Mouse (Mus musculus) spleen, embryonic (tissue): ENCODE measurements at regions not wholly inside any gene's neighbourhood (a gene's known extent, or its start where the extent isn't known, plus 50 kb on each side); places are given as distances from the start of the nearest gene placed in this dataset.
"Not testable (repeated sequence)": the region's sequence is repeated elsewhere in the genome, so short reads cannot be mapped to it uniquely, and the experiment has no call there.

Source experiments
- CTCF ChIA-PET: fragments of 350-600 bp; sonication (Branson Sonifier 250); formaldehyde crosslinking; loops from one replicate; lab custom pipeline; 2022; lab: Charles Lee

DNA sequence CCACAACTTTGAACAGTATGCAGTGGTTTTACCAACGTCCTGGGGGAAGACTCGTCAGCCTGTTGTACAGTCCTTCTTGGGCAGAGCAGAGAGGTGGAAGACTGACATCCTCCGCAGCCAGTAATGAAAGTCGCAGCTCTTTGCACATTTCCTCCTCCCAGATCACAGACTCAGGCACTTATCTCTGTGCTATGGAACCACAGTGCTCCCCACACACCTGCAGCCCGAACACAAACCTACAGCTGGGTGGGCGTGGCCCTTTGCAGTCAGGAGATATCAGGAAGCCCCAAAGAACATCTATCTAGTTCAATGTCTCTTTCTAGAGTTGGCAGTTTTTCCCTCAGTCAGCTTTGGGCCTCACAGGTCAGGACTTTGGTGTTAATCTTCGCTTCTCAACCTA, 524.0 kb downstream of the Dad1 start:
- CTCF ChIA-PET, result not testable (repeated sequence)

DNA sequence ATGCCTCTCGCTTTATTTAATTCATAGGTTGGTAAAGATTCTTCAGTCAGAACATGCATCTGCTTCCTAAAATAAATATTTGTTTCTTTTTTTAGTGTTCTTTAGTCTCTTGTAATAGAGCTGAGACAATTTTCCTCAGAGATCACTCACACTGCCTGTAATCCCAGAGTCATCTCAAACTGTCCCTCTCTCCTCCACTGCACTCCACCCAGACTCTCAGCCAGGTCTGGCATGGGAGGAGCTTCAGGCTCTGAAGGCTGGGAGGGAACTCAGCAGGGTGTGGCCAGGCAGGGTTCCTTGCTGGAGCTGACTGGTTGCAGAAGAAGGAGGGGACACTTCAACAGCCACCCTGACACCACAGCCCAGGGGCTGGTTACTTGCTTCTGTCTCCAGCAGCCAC, 524.8 kb downstream of the Dad1 start:
- CTCF ChIA-PET, result not testable (repeated sequence)

DNA sequence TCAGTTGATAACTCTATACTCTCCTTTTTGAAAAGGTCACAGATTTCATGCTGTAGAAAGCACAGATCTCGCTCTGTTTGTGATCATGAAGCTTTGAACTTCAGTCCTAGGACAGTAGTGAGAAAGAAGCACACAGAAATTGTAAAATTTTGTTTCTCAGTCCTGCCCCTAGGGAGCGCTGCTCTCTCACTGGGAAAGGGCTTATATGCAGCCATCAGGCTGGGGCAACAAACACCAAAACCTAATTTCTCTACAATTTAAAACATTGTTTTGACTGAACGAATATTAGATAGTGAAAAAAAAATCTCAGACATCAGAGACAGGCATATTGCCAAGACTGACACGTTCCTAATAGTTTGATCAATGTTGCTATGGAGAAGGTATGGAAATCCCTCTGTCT, 527.0 kb downstream of the Dad1 start:
- CTCF ChIA-PET, result not testable (repeated sequence)

DNA sequence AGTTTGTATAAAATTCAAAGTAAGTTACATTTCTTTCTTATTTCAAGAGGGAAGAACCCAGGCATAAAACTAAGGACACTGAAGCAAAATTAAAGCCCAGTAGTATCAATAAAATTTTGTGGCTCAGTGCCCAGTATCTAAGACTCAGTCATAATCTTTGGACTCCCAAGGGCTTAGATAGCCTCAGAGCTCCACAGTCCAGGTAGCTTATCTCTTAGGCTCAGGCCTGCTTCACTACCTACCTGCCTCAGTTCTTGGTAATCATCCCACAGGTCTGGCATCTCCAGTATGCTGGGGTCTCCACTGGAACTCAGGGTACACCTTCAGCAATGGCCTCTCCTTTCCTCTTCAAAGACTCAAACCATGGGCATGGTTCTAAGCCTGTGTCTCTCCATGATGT, 530.3 kb downstream of the Dad1 start:
- CTCF ChIA-PET, result not testable (repeated sequence)

DNA sequence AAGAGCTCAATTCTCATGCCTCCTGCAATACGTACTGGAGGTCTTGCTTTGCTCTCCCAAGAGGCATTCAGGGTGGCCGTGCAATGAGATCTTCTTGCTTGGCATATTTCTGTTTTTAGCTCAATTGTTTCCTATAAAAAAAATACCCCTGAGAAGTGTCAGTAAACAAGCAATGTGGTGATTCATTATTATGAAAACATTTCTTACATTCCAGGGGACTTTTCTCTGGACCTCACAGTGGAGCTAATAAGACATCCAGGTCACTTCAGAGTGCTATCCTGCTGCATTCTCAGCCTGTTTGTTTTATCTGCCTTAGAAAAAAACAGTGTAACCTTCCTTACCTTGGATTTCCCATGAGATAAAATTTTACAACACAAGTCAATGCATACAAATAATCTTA, 532.0 kb downstream of the Dad1 start:
- CTCF ChIA-PET, result not testable (repeated sequence)

DNA sequence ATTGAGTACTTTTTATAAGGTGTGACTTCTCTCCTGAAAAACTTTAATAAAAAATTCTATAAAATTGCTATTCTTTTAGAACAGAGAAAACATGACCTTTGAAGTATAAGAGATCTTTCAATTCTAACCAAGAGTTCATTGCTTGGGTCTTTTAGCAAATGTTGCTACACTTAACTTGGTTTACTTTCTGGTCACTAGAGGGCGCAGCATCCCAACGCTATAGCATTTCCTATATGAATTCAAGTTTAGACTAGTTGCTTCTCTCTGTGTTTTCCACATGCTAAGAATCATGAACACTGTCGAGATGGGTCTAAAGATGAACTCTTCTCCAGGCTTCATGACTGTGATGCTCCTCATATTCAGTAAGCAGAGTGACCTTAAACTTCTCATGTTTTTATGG, 544.3 kb downstream of the Dad1 start:
- CTCF ChIA-PET, result not testable (repeated sequence)

DNA sequence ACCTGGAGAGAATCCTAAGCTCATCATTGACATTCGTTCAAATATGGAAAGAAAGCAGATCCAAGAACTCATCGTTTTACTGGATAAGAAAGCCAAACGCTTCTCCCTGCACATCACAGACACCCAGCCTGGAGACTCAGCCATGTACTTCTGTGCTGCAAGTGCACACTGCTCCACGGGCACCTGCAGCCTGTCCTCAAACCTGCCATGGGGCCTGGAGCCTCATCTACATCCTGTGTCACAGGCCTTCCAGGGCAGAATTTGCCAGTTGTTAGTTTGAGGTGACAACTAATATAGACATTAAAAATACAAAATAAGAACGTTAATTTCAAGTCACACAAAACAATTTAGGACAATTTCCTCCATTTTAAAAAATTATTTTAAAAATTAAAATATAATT, 549.6 kb downstream of the Dad1 start:
- CTCF ChIA-PET, result not testable (repeated sequence)

DNA sequence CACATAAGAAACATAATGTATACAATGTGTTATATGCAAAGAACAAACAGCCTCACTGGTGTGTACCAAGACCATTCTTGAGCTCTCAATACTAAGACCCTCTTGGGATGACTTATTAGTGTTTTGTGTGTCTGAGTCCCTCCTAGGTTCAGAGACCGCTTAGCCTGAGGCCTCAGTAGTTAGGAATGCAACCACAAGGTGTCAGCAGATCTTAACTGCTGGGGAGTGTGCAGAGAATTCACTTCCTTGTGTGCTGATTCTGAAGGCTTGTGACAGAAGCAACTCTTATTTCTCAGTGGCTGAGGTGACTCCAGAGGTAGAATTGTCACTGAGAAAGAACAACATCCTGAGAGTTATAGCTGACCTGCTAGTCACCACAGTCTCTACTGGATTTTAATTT, 550.3 kb downstream of the Dad1 start:
- CTCF ChIA-PET, result not testable (repeated sequence)

DNA sequence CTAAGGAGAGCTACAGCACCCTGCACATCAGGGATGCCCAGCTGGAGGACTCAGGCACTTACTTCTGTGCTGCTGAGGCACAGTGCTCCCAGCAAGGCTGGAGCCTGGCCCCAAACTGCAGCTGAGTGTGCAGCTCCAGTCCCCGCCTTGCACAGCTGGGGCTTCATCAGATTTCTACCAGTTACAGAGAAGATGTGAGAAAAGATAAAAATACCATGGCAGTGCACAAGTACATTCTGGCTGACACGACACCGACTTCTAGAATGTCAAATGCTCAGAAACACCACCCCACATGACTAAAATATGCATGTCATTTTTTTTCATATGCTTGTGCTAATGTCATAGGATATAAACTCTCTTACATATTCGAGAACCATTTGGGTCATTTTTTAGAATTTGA, 569.8 kb downstream of the Dad1 start:
- CTCF ChIA-PET, result not testable (repeated sequence)

DNA sequence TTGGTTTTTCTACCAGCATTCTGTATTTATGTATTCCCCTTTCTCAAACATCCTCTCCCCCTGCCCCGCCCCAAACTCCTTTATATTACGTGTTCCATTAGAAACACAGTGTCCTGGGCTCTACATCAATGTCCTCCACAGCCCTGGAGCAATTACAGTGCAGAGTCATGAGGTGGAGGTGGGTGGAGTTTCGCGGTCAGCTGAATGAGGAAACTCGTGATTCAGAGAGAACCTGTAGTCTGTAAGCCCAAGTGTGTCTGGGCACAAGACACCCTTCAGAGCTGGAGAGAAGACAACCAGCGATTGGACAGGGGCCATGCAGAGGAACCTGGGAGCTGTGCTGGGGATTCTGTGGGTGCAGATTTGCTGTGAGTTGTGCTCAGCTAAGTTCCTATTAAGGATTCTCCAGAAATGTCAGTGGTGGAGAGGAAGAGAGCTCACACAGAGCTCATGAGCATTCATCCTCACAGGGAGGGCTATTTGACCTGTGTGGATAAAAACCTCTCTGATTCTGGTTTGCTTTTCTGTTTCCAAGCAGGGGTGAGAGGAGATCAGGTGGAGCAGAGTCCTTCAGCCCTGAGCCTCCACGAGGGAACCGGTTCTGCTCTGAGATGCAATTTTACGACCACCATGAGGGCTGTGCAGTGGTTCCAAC, 570.4 kb downstream of the Dad1 start:
- CTCF ChIA-PET, result not testable (repeated sequence)

DNA sequence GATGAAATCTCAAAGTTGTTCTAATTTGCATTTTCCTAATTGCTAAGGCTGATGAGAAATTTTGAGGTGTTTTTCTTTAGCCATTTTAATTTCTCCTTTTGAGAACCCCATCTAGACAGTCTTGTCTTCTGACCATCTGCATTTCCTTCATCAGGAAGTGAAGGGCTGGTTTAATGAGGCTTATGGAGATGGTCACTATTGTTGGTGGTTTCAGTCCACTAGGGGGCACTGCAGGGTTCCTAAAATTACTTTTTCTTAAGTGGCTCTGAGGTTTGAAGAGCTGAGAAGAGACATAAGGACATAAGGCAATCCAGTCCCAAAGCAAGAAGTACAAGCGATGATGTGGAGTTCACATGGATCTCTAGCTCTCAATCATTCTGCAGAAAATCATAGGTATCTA, 571.2 kb downstream of the Dad1 start:
- CTCF ChIA-PET, result not testable (repeated sequence)

DNA sequence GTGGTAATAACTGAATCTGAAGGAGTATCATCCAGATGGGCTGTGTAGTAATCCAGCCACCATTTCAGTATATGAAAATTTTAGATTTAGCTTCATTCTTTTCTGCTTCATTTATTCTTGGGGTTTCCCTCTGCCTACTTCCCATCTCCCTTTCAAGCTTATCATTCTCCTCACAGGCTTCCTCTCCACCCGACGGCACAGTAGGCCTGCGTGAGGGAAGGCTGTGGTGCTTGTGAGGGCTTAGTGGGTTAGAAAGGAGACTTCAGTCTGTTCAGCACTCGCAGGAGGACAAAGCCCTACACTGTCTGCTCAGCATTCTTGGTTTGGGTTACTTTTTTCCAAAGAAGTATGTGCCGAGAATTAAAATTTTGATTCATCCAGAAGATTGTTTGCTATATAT, 572.6 kb downstream of the Dad1 start:
- CTCF ChIA-PET, result not testable (repeated sequence)

DNA sequence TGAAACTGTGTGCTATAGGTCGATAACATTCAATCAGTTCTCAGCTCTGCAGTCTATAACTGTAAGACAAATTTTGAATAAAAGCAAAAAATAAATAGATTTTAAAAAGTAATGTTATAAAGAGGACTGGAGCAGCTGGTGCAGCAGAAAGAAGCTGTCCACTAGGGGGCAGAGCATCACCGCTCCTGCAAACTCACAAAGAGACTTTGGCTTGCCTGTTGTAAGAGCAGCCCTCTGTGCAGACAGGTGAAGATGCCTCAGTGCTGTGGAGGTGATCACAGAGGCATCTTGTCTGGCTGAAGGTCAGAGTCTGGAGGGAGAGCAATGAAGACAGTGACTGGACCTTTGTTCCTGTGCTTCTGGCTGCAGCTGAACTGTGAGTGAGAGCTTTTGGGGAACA, 588.2 kb downstream of the Dad1 start:
- CTCF ChIA-PET, result not testable (repeated sequence)

DNA sequence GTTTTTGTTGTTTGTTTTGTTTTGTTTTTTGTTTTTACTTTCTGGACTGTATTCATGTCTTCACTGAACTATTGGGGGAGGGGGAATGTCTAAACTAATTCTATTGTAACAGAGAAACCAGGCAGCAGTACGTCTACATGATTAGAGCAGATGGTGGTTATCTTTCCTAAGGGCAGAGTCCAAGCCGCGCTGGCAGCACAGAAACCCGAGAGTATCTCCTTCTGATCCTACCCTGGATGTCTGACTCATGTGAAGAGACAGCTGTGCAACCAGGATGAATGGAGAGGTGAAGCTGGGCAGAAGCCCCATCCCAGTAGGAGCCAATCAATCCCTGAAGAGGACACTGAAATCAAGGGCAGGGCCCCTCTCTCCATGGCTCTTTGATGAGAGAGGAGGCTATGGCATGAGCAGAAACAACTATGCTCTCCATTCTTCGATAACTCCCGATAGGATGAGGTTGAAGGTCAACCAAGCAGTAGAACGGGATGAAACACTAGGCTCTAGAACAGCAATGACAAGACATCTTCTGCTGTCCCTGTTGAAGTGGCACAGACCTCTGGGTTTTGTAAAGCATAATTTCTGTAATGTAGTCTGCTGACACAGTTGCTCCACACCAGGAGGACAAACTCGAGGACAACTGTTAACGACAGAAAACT, 591.1 kb downstream of the Dad1 start:
- CTCF ChIA-PET, result not testable (repeated sequence)

DNA sequence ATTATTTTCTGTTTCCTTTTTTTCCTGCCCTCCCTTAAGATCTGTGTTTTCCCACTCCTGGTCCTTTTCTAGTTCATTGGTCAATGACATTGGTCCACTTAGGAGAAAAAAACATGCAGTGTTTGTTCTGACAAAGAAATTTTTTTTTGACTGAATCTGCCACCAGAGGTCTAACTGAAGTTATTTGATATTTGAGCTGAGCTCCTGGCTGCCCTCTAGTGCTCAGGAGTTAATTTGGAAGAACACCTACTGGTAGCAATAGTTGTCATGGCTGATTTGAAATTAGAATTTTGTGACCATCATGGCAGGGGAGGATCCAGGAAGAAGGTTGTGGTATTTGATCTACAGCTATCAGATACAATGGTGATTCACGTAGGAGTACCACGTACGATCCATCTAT, 599.2 kb downstream of the Dad1 start:
- CTCF ChIA-PET, result not testable (repeated sequence)

DNA sequence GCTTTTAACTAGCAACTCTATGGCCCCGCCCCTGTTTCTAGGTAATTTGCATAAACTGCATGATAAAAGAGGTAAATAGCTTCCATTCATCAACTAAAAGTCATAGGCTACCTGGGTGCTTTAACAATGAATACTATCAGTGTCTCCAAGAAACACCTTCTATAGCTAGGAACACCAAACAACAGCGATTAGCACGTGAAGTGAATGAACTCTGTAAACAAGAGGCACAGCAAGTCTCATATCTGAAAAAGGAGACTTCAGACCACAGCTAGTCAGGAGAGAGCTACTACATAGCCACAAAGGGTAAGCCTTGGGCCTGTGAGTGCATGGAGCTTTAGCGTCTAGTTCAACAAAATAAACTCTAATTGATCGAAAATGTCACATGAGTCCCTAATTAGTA, 602.8 kb downstream of the Dad1 start:
- CTCF ChIA-PET, result not testable (repeated sequence)

DNA sequence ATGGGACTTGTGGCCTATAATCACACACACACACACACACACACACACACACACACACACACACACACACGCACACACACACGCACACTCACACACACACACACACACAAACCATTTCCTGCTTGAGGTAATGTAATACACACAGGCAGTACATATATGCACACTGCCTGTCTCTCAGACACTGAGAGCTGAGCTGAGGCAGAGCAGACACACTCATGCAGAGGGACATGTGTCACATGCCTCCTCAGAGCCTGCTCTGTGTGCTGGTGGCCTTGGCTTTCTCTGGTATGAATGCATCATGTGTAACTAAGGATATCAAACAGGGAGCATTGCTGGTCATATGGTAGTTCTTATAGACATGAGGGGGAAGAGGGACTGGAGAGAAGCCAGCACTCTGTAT, 604.7 kb downstream of the Dad1 start:
- CTCF ChIA-PET, result not testable (repeated sequence)

DNA sequence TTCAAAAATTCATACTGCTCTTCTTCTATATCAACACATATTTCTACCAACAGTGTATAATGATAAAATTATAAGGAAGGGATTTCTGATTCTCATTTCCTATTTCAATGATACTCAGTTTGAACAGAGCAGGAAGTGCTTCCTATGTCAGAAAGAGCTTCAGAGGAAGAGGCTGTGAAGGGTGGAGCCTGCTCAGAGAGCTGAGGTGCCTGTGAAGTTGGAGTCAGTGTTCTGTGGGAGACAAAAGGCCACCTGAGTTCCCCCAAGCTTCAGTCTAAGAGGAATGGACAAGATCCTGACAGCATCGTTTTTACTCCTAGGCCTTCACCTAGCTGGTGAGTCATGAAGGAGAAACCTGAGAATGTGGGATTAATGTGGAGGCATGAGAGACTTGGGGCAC, 613.5 kb downstream of the Dad1 start:
- CTCF ChIA-PET, result not testable (repeated sequence)

DNA sequence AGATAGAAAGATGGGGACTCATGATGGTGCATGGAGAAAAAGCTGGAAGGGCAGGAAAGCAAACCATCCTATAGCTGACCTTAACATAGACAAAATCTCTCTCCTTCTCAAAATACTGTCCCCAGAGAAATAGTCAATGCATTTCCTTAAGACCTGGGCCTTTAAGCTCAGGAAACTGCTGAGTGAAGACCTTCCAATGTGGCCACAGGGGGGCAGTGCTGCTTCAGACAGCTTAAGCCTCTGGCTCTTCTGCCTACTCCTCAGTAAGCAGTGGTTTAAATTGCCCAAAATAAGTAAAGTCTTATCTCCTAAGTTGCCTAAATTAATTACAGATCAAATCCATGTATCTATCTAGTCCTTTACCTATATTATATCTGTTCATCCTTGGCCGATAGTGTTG, 616.2 kb downstream of the Dad1 start:
- CTCF ChIA-PET, result not testable (repeated sequence)

DNA sequence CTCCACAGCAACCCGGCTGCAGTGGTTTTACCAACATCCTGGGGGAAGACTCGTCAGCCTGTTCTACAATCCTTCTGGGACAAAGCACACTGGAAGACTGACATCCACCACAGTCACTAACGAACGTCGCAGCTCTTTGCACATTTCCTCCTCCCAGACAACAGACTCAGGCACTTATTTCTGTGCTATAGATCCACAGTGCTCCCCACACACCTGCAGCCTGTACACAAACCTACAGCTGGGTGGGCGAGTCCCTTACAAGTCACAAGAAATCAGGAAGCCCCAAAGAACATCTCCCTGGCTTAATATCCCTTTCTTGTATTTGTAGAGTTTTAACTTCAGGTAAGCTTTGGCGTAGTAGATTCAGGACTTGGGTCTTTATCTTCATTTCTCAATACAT, 618.7 kb downstream of the Dad1 start:
- CTCF ChIA-PET, result not testable (repeated sequence)

DNA sequence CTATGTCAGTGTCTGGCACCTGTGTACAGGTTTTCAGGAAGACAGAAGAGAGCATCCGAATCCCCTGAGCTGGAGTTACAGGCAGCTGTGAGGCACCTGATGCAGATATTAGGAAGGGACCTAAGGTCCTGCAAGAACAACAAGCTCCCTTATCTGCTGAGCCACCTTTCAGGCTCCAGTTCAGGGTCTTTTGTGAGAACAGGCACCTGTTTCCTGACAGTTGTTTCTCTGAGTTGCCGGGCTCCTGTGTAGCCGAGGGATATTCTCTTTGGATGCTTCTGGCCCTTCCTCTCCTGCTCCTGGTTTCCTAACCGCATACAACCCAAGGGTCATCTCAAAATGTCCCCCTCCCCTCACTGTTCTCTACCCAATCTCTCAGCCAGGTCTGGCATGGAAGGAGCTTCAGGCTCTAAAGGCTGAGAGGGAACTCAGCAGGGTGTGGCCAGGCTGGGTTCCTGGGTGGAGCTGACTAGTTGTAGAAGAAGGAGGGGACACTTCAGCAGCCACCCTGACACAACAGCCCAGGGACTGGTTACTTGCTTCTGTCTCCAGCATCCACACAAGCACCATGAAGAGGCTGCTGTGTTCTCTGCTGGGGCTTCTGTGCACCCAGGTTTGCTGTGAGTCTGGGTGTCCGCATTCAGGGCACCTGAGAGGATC, 619.5 kb downstream of the Dad1 start:
- CTCF ChIA-PET, result not testable (repeated sequence)

DNA sequence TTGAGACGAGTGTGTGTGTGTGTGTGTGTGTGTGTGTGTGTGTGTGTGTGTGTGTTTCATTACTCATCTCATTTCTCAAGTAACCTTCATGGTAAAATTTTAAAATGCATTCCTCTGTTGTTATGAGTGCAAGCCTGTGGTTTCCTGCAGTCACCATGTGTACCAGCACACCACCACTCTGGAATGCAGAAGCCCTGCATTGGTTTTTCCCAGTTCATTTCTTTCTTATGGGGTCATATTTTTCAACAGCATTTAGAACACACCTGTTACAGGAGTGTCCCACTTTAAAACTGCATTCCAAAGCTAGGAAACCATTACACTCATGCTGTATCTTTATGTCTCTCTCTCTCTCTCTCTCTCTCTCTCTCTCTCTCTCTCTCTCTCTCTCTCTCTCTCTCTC, 620.2 kb downstream of the Dad1 start:
- CTCF ChIA-PET, result not testable (repeated sequence)

DNA sequence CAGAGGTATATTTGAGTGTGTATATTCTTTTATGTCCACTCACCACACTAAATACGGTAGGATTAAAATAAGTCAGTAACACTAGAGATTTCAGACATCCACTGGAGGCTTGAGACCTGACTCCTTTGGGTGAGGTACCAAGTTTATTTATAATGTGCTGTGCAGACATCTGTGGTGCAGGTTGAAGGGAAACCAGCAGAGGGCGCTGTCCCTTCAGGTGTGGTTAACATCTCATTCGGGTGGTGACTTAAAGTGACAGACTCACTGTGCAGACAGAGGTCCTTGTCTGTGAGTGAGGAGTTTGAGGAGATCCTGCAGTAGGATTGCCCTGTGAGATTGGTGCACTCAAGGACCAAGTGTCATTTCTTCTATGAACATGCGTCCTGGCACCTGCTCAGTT, 632.5 kb downstream of the Dad1 start:
- CTCF ChIA-PET, result interaction anchor here (0.6 kb wide), 1 partner anchor 134 kb away, joined by 3 read pairs; no protein-coding TSS in a partner anchor
